Mouse (Mus musculus) E14TG2a.4 (cell line): Measurements from ENCODE around the gene Bod1l.

Source experiments
- CTCF ChIP-seq: conservative IDR thresholded peaks from 2 replicates; pipeline ENCODE4 v1.5.1; 2014; ENCODE audit warnings: low read length
- POU5F1 ChIP-seq: IDR thresholded peaks from 2 replicates; pipeline ENCODE4 v1.6.1; 2014; ENCODE audit warnings: low read length, borderline replicate concordance

GRCm38 (mm10) chr5:41752721-41753120, 91.4 kb downstream of the Bod1l start:
- TF ChIP-seq CTCF (no peak), POU5F1 (no peak)
